ENCODE assay signal across 8 mouse cellular contexts in the genomic region with DNA sequence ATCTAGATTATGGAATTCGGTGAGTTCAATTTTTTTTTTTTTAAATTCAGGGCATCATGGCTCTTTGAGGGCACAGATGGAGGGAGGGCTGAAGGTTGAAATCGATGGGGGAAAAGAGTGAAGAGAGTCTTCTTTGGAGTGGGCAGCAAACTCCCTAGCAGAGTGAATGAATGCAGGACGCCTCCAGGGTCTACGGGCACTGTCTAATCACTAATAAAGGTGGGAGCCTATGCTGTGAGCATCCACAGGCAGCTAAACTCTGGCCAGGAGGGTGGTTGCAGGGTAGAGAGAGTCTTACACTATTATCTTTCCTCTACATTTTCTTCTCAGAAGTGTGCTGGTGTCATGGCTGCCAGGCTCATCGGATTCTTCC. TPM values are rescaled to one million over a fixed set of nuclear protein-coding genes. Genes with fewer than 3 reads are reported as not detected.
DNase-seq lines count a peak whose midpoint lies in the region; ATAC-seq and TF ChIP-seq lines count a peak whose summit lies in the region.

No protein-coding gene starts in this region.

- H3K27ac ChIP-seq in kidney, embryonic 14.5 days (ENCODE audit: low read depth, low read length) = no peak overlapping the region
- no peak overlapping the region for H3K27ac ChIP-seq in bone marrow, adult 2 months (ENCODE audit: control insufficient read depth, insufficient read depth, low read depth, low read length, poor library complexity)
- H3K27ac ChIP-seq in hindbrain, embryonic 13.5 days = peak overlapping the region; percentile 59; the same call in 1 of the 2 replicates
- peak overlapping the region; percentile 47; the same call in 1 of the 2 replicates for H3K27ac ChIP-seq in midbrain, embryonic 13.5 days

- no peak for DNase-seq in kidney, adult 9 months
- DNase-seq in left cerebral cortex, postnatal 36 days (ENCODE audit: low spot score in 2 of 2) = no peak
- DNase-seq in kidney, adult 11 months = no peak
- no peak for DNase-seq in left cerebral cortex, postnatal 14 days (ENCODE audit: low spot score in 2 of 2)

- intact Hi-C loops in left cerebral cortex, postnatal 36 days (cut with DNase I) = no loop called here
- intact Hi-C loops in left cerebral cortex, postnatal 14 days (cut with DNase I) = no loop called here

- TF ChIP-seq CTCF in bone marrow, adult 2 months (IDR thresholded peaks at IDR 0.05; ENCODE audit: control insufficient read depth, insufficient read depth, low read length) = no peak

- peak overlapping the region; percentile 56 for H3K4me3 ChIP-seq in kidney, embryonic 14.5 days (ENCODE audit: low read length)
- peak overlapping the region; percentile 88 for H3K4me3 ChIP-seq in bone marrow, adult 2 months (replicated peaks; ENCODE audit: control insufficient read depth, low read depth, low read length)
- H3K4me3 ChIP-seq in hindbrain, embryonic 13.5 days = peak overlapping the region; percentile 50
- peak overlapping the region; percentile 64 for H3K4me3 ChIP-seq in midbrain, embryonic 13.5 days (replicated peaks)

- TF ChIP-seq POLR2A in bone marrow, adult 2 months (IDR thresholded peaks at IDR 0.05; ENCODE audit: borderline replicate concordance, control insufficient read depth, low read depth, low read length) = no peak

- H3K27me3 ChIP-seq in kidney, embryonic 14.5 days (ENCODE audit: control insufficient read depth, insufficient read depth, low read length) = no peaks in the 10 kb centered on the region
- H3K27me3 ChIP-seq in hindbrain, embryonic 13.5 days = no peaks in the 10 kb centered on the region
- no peaks in the 10 kb centered on the region for H3K27me3 ChIP-seq in midbrain, embryonic 13.5 days

- H3K36me3 ChIP-seq in kidney, embryonic 14.5 days (ENCODE audit: control insufficient read depth, insufficient read depth, low read length) = peaks cover 21% of the 10 kb centered on the region
- peaks cover 43% of the 10 kb centered on the region for H3K36me3 ChIP-seq in hindbrain, embryonic 13.5 days
- peaks cover 40% of the 10 kb centered on the region for H3K36me3 ChIP-seq in midbrain, embryonic 13.5 days

- peak overlapping the region; percentile 54 for H3K4me2 ChIP-seq in kidney, embryonic 14.5 days (replicated peaks; ENCODE audit: low read depth, low read length)
- peak overlapping the region; percentile 71 for H3K4me2 ChIP-seq in hindbrain, embryonic 13.5 days
- peak overlapping the region; percentile 69 for H3K4me2 ChIP-seq in midbrain, embryonic 13.5 days (replicated peaks)

- peak overlapping the region; percentile 48 for H3K9ac ChIP-seq in kidney, embryonic 14.5 days (ENCODE audit: low read depth, low read length)
- H3K9ac ChIP-seq in hindbrain, embryonic 13.5 days = peak overlapping the region; percentile 75
- peak overlapping the region; percentile 69 for H3K9ac ChIP-seq in midbrain, embryonic 13.5 days (replicated peaks)

- no peaks in the 10 kb centered on the region for H3K9me3 ChIP-seq in kidney, embryonic 14.5 days (ENCODE audit: control insufficient read depth, low read length)
- no peaks in the 10 kb centered on the region for H3K9me3 ChIP-seq in hindbrain, embryonic 13.5 days
- H3K9me3 ChIP-seq in midbrain, embryonic 13.5 days = no peaks in the 10 kb centered on the region

- ATAC-seq in kidney, embryonic 14.5 days (ENCODE audit: low FRiP score, low TSS enrichment) = 0 out of 2 replicates have a peak, but pooled peaks have one; percentile 26
- ATAC-seq in hindbrain, embryonic 13.5 days (ENCODE audit: low FRiP score) = peak; percentile 66
- ATAC-seq in midbrain, embryonic 13.5 days = peak; percentile 53

- WGBS in kidney, embryonic 14.5 days = 44% methylated on average over 5 of the region's 5 CpGs
- 29% methylated on average over 5 of the region's 5 CpGs for WGBS in bone marrow, adult 2 months
- 43% methylated on average over 5 of the region's 5 CpGs for WGBS in hindbrain, embryonic 13.5 days
- WGBS in midbrain, embryonic 13.5 days = 43% methylated on average over 5 of the region's 5 CpGs

- peaks cover 4% of the 10 kb centered on the region for H3K4me1 ChIP-seq in kidney, embryonic 14.5 days (ENCODE audit: control insufficient read depth, insufficient read depth, low read length)
- H3K4me1 ChIP-seq in bone marrow, adult 2 months (ENCODE audit: control insufficient read depth, insufficient read depth, low read length) = peaks cover 3% of the 10 kb centered on the region
- H3K4me1 ChIP-seq in hindbrain, embryonic 13.5 days (replicated peaks) = peaks cover 6% of the 10 kb centered on the region
- peaks cover 9% of the 10 kb centered on the region for H3K4me1 ChIP-seq in midbrain, embryonic 13.5 days (replicated peaks)

RNA-seq across cellular contexts. Expression of a gene that starts 0.4 kb away (rescaled TPM):
- 32.0 and 37.4 TPM in 2 replicates for polyA plus RNA-seq in kidney, embryonic 14.5 days (2014; fragmentation: Nextera tagmentation; extraction: Ambion mirVana)
- 27.7 and 71.7 TPM in 2 replicates for polyA plus RNA-seq in bone marrow, adult 2 months (2011; ENCODE audit: insufficient read depth, insufficient read length, low replicate concordance, missing spikeins)
- polyA plus RNA-seq in hindbrain, embryonic 13.5 days (2015; fragmentation: Nextera tagmentation; extraction: Ambion mirVana) = 47.9 TPM in 2 replicates
- 43.5 and 46.7 TPM in 2 replicates for polyA plus RNA-seq in midbrain, embryonic 13.5 days (2015; fragmentation: Nextera tagmentation; extraction: Ambion mirVana)
- 10 to 100 TPM; 62.4 to 64.6 TPM for total RNA-seq in left cerebral cortex, postnatal 36 days (2021)
- 10 to 100 TPM; 63.4 to 66.7 TPM for total RNA-seq in left cerebral cortex, postnatal 14 days (2021)

RNA-seq across cellular contexts. Expression of a gene that starts 11.9 kb away (rescaled TPM):
- polyA plus RNA-seq in kidney, embryonic 14.5 days (2014; fragmentation: Nextera tagmentation; extraction: Ambion mirVana) = 12.5 and 13.2 TPM in 2 replicates
- polyA plus RNA-seq in bone marrow, adult 2 months (2011; ENCODE audit: insufficient read depth, insufficient read length, low replicate concordance, missing spikeins) = 2.9 TPM in 1 of 2 replicates, not detected in the other
- polyA plus RNA-seq in hindbrain, embryonic 13.5 days (2015; fragmentation: Nextera tagmentation; extraction: Ambion mirVana) = 53.5 and 60.7 TPM in 2 replicates
- polyA plus RNA-seq in midbrain, embryonic 13.5 days (2015; fragmentation: Nextera tagmentation; extraction: Ambion mirVana) = 82.9 and 86.2 TPM in 2 replicates
- 10 to 100 TPM; 21.0 to 21.3 TPM for total RNA-seq in left cerebral cortex, postnatal 36 days (2021)
- 10 to 100 TPM; 23.5 to 27.0 TPM for total RNA-seq in left cerebral cortex, postnatal 14 days (2021)

RNA-seq across cellular contexts. Expression of a gene that starts 20.2 kb away (rescaled TPM):
- 34.5 and 49.3 TPM in 2 replicates for polyA plus RNA-seq in kidney, embryonic 14.5 days (2014; fragmentation: Nextera tagmentation; extraction: Ambion mirVana)
- 4.1 and 9.8 TPM in 2 replicates for polyA plus RNA-seq in bone marrow, adult 2 months (2011; ENCODE audit: insufficient read depth, insufficient read length, low replicate concordance, missing spikeins)
- polyA plus RNA-seq in hindbrain, embryonic 13.5 days (2015; fragmentation: Nextera tagmentation; extraction: Ambion mirVana) = 29.9 and 30.0 TPM in 2 replicates
- 27.5 and 31.3 TPM in 2 replicates for polyA plus RNA-seq in midbrain, embryonic 13.5 days (2015; fragmentation: Nextera tagmentation; extraction: Ambion mirVana)
- total RNA-seq in left cerebral cortex, postnatal 36 days (2021) = 10 to 100 TPM; 59.3 to 60.3 TPM
- 10 to 100 TPM; 73.5 to 77.2 TPM for total RNA-seq in left cerebral cortex, postnatal 14 days (2021)

RNA-seq across cellular contexts. Expression of a gene that starts 23.8 kb away (rescaled TPM):
- 217 and 259 TPM in 2 replicates for polyA plus RNA-seq in kidney, embryonic 14.5 days (2014; fragmentation: Nextera tagmentation; extraction: Ambion mirVana)
- 33.9 and 66.4 TPM in 2 replicates for polyA plus RNA-seq in bone marrow, adult 2 months (2011; ENCODE audit: insufficient read depth, insufficient read length, low replicate concordance, missing spikeins)
- polyA plus RNA-seq in hindbrain, embryonic 13.5 days (2015; fragmentation: Nextera tagmentation; extraction: Ambion mirVana) = 161 and 166 TPM in 2 replicates
- 158 and 165 TPM in 2 replicates for polyA plus RNA-seq in midbrain, embryonic 13.5 days (2015; fragmentation: Nextera tagmentation; extraction: Ambion mirVana)
- total RNA-seq in left cerebral cortex, postnatal 36 days (2021) = 10 to 100 TPM; 90.6 to 93.8 TPM
- total RNA-seq in left cerebral cortex, postnatal 14 days (2021) = 100 to 1,000 TPM in 1 of 2 experiments, 10 to 100 TPM in 1; 96.9 to 107 TPM

RNA-seq across cellular contexts. Expression of a gene that starts 25.7 kb away (rescaled TPM):
- 8.0 and 13.6 TPM in 2 replicates for polyA plus RNA-seq in kidney, embryonic 14.5 days (2014; fragmentation: Nextera tagmentation; extraction: Ambion mirVana)
- polyA plus RNA-seq in bone marrow, adult 2 months (2011; ENCODE audit: insufficient read depth, insufficient read length, low replicate concordance, missing spikeins) = 0.67 TPM in 1 of 2 replicates, not detected in the other
- polyA plus RNA-seq in hindbrain, embryonic 13.5 days (2015; fragmentation: Nextera tagmentation; extraction: Ambion mirVana) = 1.3 and 2.8 TPM in 2 replicates
- 3.2 and 3.4 TPM in 2 replicates for polyA plus RNA-seq in midbrain, embryonic 13.5 days (2015; fragmentation: Nextera tagmentation; extraction: Ambion mirVana)
- total RNA-seq in left cerebral cortex, postnatal 36 days (2021) = 1 to 10 TPM in 1 of 2 experiments, under 1 TPM in 1; 0.44 to 1.1 TPM
- total RNA-seq in left cerebral cortex, postnatal 14 days (2021) = 1 to 10 TPM in 1 of 2 experiments, under 1 TPM in 1; 0.42 to 1.0 TPM

Comparison
In these comparisons a context has a peak if more than half of its experiments do, and no peak if none do; other contexts are left out.
1. H3K27ac ChIP-seq: peak in hindbrain, embryonic 13.5 days (single experiment) and midbrain, embryonic 13.5 days (single experiment); none in kidney, embryonic 14.5 days (single experiment) and bone marrow, adult 2 months (single experiment).
2. Peak in every context shown above with its lines, with median percentiles within 50 percentile points of each other: ATAC-seq, H3K4me2 ChIP-seq, H3K4me3 ChIP-seq and H3K9ac ChIP-seq.